Mouse (Mus musculus): ENCODE measurements around the gene Spata31d1c.

Gene Spata31d1c

DNA sequence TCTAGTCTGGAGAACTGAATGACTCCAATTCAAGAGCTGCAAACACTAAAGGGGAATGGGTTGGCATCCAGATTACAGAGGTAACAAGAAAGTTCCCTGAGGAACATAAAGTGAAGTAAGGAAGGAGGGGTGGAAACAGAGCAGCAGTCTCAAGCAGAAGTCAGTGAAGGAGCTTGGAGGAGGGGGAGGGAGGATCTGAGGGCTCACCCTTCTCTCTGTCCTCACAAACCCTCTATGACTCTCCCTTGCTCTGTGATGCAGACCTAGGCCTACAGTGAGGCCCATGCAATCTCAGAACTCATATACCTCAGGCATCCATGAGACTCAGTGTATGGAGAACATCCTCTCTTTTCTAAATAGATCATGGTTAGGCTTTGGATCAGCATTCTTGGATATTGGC lies at the start of gene Spata31d1c:
TSS of gene Spata31d1c (plus strand) at position 301 of the 400 bp plus-strand sequence.
- no peak for DNase-seq (ENCODE audit: low spot score)

- no peak for DNase-seq (ENCODE audit: low spot score)
Observed at GRCm38 (mm10) chr13:64988828-64989227, 44.0 kb upstream of the Spata31d1c start.

DNA sequence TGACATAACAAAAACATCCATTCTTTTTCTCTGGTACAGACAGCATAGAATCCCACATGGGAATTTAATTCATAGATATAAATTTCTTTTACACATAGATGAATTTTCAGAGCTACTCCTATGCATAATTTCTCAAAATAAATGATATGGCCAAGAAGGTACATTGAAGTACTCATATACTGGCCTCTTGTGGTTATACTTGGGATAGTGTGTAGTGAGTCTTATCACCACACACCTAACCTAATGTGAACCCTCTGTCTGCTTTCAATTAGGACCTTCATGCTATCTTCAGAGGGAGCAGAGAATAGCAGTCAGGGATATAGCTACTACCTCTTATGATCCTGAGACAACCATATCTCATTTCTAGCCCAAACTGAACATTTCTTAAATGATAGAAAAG lies 27.4 kb upstream of the Spata31d1c start:
- no peak for DNase-seq (ENCODE audit: low spot score)

DNA sequence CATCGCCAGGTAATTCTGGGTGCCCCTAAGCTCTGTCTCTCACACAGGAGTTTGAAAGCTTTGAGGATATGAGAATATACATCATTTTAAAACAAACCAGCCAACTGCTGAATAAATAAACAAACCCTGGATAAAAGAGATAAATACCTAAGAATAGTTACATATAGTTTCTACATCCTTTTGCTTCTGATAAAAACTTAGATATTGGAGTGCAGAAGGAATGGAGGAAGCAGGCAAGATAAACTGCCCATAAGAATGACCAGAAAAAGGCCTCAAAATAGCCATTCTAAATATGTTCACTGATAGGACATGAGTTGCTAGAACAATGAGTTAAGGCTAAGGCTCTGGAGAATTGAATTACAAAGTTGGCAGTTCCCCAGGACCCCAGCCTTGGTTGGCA lies 26.1 kb upstream of the Spata31d1c start:
- DNase-seq (ENCODE audit: low spot score), result no peak

DNA sequence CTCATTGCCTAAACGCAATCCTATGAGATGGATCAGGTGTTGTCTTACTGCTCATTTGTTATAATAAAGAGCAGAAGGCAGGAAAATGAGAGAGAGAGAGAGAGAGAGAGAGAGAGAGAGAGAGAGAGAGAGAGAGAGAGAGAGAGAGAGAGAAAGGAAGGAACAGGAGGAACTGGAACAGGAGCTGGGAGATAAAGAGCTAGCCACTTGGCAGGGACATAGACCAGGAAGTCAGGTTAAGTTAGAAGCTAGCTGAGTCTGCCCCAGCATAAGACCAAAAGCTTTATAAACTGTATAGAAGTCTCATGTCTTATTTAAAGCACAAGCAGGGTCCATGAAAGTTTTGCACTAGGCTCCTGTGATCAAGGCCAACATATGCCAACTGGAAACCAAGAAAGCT lies 24.9 kb upstream of the Spata31d1c start:
- no peak for DNase-seq (ENCODE audit: low spot score)

- DNase-seq (ENCODE audit: low spot score), result no peak
Observed at GRCm38 (mm10) chr13:65011052-65011738, 21.7 kb upstream of the Spata31d1c start.

- DNase-seq (ENCODE audit: low spot score), result no peak
Observed at GRCm38 (mm10) chr13:65035057-65035456, 2.2 kb downstream of the Spata31d1c start.

DNA sequence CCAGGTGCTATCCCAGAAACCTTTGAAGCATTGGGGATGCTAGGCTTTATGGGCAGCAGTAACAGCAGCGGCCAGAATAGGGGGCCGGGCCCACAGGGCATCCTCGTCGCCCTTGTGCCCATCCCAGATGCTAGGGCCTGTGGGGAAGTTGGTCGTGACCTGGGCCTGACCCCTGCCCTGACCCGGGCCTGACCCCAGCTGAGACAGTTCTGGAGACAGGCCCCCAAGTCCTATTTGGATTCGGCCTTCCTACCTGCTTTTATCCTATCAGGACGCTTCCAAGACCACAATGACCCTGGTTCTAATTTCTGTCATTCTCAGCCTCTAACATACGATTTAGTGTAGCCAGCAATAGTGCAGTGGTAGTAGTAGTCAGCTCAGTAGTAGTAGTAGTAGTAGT lies 19.8 kb downstream of the Spata31d1c start, which contains the start of gene Prss47:
TSS of gene Prss47 (minus strand) at position 101 of the 400 bp plus-strand sequence.
- no peak for DNase-seq (ENCODE audit: low spot score)

GRCm38 (mm10) chr13:65069969-65070368 lies 37.1 kb downstream of the Spata31d1c start:
- no peak for DNase-seq (ENCODE audit: low spot score)

Data from T-cell, adult 2 months (primary cell).